Mouse (Mus musculus) erythroblast, adult 5-6 weeks (primary cell): Measurements from ENCODE around the gene Gm20696. TPM values are rescaled to one million over a fixed set of nuclear protein-coding genes. Genes with fewer than 3 reads are reported as not detected.
A peak's percentile ranks its signal among the peaks of the same experiment; 100 is the strongest.

ENCODE experiments used
- ATAC-seq: replicated peaks from 2 replicates; pipeline ENCODE4 v1.8.0; 2016; ENCODE audit warnings: moderate number of reproducible peaks, mild to moderate bottlenecking, moderate TSS enrichment, inconsistent platforms; ENCODE audit not compliant: poor library complexity, low FRiP score, severe bottlenecking
- total RNA-seq, 2 experiments: library from RNA; stranded (forward) in 1 of 2; stranded (reverse) in 1 of 2; fragments of 150-400 nt in 1 of 2; fragments of 200-764, 138-1000 nt in 1 of 2; gene quantifications; 2 replicates each; pipeline versions ENCODE4 v1.2.3 to v1.2.4; 2015 to 2017; ENCODE audit warnings: low replicate concordance in 2 of 2

The Gm20696 gene
- total RNA-seq, 2 experiments from 2014 or later: 2.7 to 3.7 TPM

DNA sequence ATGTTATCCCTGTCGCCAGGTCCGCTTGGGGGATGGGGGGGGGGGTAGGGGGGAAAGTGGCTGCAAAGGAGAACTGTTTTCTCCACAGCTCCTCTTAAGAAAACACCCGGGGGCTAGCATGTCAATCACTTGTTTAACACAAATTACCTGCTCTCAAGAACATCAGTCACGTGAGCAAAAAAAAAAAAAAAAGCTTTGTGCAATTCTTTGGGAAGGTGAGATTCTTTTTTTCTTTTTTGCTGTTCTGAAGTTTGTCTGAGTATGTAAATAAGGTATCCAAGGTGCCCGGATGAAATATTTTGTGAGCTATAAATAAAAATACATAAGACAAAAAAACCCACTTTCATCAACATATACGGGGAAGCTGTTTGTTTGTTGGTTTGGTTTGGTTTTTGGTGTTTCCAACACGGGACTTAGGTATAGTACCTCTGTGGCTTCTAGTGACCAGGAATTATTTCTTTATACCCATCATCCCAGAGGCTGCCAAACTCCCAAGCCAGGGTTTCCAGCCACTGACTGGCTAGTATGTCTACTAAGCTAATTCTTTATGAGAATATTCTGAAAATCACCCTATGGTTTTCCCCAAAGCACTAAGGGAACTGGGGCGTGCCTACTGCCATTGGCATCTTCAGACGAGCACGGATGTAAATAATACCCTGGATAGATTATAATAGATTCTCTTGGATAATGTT lies 142.8 kb downstream of the Gm20696 start:
- no peak for ATAC-seq

DNA sequence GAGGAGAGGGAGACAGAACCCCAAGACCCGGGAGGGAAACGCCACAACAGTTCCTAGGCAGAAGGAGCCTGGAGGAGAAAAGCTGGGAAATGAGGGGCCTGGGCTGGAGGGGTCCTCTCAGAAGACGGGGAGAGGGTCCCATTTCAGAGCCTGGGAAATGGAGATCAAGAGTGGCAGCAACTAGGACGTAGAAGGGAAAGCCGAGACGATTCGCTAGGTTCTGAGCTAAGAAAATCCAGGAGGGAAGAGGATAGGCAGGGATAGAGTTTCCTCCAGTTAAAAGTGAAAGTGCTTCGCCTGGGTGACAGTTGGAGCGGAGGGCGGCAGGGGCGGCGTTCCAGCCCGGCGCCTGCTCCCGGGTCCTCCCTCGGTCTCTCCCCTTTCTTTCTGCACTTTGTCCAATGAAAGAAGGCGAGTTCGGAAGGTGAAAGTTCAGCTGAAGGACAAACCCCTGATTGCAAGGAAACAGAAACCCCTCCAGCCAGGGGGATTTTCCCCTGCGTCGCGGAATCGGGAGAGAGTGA lies 143.4 kb downstream of the Gm20696 start:
- peak; percentile 81 for ATAC-seq

DNA sequence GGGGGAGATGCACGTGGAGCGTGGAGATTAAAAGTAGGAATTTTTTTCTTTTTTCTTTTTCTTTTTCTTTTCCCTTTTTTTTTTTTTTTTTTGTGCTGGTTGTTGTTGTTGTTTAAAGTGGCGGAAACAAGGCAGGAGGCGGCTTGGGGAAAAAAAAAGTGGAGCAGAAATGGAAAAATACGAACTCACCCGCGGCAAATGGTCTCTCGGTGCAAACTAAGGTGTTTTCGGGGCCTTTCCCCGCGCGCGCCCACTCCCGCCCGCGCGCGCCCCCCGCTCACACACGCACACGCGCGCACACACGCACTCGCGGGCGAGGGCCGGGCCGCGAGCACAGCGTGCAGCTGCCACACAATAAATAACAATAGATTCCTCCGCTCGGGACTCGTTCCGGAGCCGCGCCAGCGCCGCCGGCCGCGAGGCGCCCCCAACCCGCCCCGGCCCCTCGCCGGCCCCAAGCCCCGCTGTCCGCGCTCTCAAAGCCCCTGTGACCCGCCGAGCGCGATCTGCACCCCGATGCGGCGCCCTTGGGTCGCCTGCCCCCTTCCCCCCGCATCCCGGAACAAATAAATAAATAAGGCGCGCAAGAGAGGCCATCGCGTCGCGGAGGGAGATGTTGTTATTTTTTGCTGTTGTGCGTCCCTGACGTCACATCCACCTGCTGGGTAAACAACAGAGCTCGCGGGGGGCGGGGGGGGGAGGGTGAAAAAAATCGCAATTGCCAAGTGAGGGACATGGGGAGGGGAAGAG lies 144.1 kb downstream of the Gm20696 start, which contains the start of gene Foxp1:
Foxp1 (minus strand) TSS at position 363 of the 750 bp plus-strand sequence.
- peak; percentile 53 for ATAC-seq

DNA sequence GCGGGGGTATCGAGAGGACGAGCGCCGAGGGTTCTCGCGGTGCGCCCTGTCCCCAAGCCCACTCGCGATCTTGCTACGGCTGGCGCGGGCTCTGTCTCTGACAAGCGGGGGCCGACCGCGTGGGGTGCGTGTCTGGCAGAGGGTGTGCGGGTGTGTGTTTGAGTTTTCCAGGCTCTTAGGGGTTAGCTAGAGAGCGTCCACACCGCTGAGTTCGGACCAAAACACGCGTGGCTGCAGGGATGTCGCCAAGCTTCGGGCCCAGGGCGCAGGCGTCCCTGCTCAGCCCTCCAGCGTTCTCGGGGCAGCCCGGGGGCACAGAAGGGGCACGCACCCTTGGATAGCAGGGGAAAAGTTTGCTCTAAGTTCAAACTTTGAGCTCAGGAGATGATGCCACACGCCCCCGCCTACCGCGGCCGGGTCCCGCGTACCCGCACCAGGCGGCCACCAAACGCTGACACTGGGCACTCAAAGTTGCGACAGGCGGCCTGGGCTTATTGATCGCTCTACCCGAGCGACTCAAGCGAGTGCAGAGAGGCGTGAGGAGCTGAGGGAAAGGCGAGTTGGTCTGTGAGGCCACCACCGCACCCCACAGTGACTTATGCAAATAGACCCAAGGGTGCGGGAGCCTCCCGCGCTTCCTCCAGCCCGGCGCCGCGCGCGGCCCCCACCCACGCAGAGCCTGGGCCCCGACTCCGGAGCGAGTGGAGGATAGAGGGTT lies 144.8 kb downstream of the Gm20696 start:
- peak; percentile 42 for ATAC-seq

DNA sequence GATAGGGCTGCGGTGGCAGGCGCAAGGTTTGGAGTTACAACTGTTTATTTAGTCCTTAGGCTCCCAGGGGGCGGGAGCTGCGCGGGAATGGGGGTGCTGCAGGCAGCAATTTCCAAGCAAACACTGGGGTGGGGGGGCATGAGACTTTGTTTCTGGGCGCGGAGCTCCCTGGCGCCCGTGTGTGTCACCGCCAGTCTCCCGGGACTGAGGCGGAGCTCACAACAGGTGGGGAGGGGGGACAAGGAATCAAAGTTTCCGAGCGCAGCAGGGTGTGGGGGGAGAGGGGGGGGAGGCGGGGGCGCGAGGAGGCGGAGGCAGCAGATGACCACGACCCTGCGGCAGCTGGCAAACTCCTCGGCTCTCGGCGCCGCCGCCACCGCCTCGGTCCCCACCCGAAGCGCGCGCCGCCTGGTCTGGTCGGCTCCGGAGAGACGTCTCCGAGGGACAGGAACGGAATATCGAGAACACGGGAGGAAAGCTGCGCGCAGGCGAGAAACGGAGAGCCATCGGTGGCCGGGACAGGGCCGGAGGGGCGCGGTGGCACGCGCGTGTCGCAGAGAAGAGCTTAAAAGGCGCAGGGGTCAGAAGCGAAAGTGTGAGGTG lies 145.5 kb downstream of the Gm20696 start:
- no peak; the same call in 1 of the 2 replicates for ATAC-seq

DNA sequence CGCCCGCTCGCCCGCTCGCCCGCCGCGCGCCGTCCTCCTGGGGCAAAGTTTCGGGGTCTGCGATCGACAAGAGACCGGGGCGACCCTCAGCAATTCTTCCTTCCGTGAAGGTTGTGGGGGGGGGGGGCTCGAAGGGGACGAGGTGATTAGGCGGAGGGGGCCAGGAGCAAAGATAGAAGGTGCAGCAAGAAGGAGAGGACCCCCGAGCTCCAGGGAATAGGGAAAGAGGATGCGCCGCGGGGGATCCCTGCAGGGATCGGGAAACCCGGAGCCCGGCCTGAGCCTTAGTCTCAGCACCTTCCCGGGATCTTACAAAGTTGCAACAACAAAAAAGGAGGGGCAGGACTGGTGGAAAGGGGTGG lies 145.9 kb downstream of the Gm20696 start:
- ATAC-seq: no peak

DNA sequence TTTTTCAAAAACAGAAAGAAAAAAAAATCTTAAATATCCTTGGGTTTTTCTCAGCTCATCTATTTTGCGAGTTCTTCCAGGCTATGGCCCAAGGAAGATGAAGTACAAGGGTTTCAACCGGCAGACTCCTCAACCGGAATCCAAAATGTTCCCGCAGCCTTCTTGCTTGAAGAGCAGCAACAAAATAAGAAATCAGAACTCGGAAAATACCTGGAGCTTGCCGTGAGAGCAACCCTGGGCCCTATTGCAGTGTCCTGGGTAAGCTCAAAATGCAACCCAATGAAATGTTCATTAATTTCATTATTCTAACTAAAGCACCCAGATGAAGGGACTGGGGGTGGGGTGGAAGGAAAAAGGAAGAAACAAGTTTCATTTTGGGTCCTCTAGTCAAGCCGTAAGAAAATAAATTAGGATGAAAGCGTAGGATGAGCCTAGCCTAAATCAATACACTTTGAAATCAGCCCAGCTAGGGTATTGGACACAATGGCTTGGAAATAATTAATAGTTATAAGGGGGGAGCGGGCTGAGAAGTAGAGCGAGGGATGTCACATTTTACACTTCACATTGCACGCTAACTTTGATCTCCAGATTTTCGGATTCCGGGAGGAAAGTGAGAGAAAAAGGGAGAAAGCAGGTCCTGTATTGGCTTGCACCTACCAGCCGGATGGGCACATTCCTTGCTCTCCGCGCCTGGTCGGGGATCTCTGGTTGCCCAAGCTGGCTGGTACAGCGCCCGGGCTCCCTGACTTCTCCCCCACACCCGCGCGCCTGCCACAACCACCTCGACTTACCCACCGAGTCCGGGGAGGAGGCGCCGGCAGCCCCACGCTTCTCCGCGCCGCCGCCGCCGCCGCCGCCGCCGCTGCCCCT lies 146.6 kb downstream of the Gm20696 start:
- no peak for ATAC-seq

DNA sequence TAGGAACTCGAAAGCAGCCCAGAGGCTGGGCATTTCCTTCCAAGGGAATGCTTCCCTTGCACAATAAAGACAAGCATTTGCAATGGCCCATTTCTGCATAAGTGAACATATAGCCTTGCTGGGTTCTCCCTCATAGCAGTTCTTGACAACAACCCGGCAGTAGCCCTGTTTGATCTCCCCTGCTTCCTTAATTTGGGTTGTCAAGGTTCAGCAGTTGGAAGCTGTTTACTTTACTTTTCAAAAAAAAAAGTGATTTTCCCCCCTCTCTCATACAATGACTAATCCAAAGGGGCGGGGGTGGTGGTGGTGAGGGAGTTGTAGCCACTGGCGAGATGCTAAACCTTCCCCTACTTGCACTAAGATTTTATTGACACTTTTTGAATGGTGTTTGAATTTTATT lies 147.5 kb downstream of the Gm20696 start:
- no peak for ATAC-seq

DNA sequence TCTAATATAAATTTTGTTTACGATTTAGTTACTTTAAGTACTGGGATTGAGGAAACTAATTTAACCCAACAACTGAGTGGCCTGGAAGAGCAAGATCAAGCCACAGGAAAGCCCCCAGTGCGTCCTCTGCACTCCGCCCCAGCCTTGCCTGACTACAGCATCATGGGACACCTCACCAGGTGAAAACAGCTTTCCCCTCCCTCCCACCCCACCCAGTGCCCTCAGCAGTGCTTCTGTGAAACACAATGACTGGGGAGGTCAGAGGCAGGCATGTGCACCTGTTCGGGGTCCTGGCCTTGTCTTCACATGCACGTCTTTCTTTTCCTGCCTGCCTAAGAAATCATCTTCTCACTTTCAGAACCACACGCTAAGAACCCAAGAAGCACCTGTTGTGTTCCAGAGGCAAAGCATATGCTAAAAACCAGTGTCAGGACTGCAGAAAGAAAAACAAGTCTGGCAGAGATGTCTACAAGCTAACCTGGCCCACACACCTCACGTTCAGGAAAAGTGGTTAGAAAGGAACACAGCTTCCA lies 150.9 kb downstream of the Gm20696 start:
- ATAC-seq: no peak

DNA sequence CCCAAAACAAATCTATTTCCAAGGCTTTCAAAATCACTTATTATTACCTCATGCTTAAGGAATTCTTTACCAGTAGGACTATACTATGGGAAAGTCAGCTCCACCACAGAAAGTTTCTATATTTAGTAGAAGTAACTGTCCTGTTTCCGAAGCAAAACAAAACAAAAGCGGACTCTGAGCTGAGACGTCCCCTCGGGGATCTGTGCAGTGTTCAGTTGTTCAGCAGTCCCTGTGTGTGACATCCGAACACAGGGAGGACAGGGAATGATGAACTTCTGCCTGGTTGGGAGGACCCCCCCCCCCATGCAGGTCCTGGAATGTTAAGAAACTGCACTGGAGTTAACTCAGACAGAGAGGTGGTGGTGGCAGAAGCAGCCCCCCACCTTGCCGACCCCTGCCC lies 154.7 kb downstream of the Gm20696 start:
- no peak for ATAC-seq

DNA sequence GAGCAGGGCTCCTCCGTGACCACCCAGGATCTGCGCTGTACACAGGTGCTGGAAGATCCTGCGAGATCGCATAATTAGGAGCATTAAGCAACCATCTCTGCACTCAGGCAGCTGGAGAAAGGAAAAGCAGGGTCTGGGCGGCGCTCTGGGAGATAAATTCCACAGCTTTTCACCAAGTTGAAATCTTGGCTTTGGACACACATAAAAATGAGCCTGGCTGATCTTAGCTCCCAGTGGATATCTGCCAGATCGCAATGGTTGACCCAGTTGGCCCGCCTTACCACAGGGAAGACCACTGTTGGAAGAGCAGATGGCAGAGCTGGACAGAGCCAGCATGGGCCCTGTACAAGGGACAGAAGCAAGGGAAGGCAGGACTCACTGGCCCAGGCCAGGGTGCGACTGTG lies 157.4 kb downstream of the Gm20696 start:
- no peak for ATAC-seq

DNA sequence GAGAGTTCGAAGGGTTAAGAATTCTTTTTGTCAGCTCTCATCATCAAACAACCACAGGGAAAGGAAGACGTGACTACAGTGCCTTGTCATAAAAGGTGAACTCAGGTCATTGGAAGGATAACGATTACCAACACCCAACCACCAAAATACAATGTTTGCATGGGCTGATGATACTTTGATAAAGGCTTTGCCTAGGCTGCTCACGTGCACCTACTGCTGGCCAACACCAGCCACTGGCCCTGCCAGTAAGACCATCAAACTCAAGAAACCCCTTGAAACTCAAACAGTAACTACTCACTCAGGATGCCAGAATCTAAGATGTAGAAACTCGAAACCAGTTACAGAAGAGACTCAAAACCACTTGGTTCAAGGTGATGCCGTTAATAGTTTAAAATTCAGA lies 159.8 kb downstream of the Gm20696 start:
- ATAC-seq: no peak

DNA sequence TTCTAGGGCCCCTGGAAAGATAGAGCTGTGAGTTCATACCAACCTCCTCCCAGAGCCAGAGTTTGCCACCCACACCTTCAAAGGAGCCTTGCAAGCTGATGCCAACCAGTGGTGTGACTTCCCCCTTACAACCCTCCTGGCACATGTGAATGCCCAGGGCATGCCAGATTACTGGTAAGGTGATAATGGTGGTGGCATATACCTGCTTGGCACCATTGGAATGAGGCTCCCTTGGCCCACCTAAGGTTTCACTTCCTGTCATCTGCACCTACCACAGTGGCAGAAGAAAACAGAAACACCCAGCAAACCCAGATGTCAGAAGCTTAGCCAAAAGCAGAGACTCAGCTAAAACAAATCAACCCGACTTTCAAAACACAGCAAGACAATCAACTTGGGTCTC lies 162.9 kb downstream of the Gm20696 start:
- no peak for ATAC-seq

DNA sequence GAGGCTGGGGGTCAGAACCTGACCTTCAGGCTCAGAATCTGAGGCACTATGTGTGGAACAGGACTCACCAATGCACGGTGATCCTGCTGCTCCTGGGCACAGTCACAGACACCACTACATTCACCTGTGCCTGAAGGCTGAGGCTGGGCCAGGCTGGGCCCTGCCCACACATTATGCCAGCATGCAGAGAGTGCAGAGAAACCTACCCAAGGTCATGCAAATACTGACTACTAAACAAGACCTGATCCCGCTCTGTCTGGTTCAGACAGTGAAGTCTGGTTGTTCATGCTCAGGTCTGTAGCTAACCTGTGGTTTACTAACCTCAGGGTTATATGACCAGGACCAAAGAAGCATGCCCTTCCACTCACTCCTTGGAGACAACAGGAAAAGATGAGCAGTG lies 163.9 kb downstream of the Gm20696 start:
- no peak for ATAC-seq

DNA sequence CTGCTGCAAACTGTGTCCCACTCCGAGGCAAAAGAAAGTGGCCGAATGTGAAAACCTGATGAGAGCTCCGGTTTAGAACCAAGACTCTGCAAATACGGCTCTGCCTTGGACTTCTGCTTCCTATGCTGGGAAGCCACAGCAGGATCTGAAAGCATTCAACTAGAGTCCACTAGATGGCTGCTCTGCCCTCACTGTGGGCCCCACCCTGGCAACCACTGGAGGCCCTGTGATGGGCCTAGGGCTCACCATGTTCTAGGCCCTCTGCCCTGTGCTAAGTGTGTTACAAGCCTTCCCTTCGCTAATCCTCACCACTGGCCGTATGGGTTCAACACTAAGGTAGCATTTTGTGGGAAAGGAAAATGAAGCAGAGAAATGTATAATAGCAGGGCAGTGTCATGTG lies 164.3 kb downstream of the Gm20696 start:
- no peak for ATAC-seq

DNA sequence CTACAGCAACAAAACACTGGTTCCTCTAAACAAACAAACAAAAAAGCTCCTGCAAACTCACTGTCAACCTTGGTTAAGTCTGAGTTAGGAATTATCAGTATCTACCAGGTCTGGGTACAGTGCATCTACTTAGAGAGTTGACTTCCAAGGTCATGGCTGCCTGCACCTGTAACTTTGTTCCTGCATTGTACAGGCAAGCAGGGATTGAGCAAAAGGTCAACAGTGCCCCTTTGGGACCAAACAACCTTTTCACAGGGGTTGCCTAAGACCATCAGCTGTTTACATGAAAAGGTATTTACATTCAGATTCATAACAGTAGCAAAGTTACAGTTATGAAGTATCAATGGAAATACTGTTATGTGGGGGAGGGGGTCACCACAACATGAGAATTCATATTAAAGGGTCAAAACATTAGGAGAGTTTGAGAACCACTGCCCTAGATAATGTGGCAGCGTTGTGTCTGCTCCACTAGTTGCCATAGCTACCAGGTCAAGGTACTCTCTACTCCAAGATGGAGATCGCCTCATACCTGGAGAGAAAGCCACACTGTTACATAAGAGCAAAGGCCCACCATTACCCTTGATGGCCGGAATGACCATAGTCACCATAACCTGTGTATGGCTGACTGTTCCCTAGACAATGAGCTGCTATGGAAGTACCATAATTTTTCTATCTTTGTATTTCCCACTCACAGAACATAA lies 165.9 kb downstream of the Gm20696 start:
- no peak for ATAC-seq

DNA sequence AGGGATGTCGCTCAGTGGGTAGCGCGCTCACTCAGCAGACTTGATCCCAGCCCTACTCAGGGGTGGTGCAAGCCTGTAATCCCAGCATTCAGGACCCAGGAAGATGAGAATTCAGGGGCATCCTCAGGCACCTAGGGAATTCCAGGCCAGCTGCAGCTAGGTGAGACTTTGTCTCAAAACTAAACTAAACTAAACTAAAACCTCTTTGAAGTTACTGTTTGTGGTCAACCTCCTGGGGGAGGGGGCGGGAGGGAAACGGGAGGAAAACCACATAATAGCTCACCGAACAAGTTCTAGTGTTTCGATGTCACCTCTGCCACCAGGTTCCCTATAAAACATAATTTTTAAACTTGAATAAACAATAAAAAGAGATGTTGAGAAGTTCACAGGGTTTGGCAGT lies 168.5 kb downstream of the Gm20696 start:
- no peak for ATAC-seq

DNA sequence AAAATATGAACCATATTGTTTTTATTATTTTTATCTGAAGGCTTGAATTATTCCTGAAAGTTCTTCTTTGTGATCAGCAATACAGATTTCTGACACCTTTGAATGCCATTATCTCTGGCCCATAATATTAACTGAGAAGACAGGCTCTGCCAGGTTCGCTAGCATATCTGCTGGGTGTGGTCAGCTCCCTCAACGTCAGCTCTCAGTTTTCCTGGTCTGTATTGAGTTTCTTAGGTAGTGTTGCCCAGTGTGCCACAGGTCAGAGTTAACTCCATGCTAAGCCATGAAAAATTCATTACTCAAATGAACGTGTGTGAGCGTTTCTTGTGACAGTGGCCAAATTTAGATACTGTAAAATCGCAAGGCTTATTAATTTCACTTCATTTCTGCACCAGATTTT lies 170.5 kb downstream of the Gm20696 start:
- no peak for ATAC-seq
